Mouse (Mus musculus) cerebellum, adult 11 months (tissue): ENCODE measurements around the gene Gm20388.

Source experiments
- DNase-seq: peaks from one replicate; pipeline ENCODE4 v3.0.0; 2022

Gene Gm20388

DNA sequence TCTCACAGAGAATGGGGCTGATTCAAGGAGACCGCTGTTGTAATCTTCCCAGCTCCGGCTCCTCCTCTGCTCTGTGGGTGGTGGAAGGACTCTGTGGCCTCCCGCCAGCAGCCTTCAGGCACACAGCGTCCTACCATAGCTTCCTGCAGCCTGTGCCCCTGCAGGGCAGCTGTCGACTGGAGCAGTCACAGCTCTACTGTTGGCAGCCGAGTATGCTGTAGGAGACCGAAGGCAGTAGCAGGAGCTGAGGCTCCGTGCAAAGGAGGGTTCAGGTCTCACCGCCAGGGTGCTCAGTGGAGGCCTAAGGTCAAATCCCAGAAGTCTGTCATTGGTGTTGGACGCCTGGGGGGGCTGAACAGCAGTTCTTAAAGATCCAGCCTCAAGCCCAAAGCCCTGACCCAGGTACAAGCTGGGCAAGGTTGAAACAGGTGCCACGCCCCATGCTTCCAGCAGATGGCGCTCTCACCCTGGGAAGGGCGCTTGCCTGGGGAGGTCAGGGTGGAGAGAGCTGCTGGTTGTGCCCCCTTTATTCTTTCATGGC, 390.0 kb downstream of the Gm20388 start:
- DNase-seq, result peak; percentile 80

DNA sequence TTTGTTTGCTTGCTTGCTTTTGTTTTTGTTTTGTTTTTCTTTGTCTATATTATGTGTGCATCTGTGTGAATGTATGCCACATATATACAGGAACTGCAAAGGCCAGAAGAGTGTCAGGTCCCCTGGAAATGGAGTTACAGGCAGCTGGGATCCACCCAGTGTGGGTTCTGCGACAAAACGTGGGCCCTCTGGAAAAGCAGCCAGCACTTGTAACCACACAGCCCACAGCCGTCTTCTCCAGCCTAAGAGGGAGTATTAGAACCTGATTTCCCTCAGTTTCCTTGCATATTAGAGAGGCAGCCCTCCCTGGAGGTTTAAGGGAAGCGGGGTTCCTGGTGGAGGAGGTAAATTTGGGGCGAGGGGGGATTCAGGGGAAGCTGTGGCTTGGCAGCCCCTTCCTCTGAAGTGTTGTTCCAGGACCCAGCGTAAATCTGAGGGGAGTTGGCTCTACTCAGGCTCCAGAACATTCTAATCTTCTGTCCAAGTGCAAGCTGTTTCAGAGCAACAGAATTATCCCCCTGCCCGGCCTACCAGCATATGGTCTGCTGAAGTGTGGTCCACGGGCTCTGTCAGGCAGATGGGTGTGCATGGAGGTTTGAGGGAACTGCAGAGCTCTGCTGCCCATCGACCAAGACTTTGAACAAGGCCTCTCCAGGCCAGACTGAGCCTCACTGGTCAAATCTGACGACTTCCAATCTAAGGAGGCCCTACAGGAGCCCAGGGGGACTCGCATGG, 392.5 kb downstream of the Gm20388 start:
- DNase-seq, result no peak

DNA sequence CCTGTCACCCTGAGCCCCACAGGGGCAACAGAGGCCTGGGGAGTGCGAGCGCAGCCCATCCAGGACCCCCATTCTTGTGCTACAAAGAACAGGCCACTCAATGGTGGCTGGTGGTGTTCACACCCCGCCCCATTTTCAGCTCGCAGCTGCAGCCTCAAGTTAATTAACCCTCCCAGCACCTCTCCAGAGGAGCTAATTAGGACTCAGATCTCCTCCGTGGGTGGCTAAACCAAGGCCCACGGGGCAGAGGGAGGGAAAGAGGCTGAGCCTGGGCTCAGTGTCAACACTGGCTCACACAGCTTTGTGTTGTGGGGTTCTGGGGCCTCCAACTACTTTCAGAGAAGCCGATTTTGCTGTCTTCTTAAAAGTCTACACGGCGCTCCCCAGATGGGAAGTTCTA, 393.5 kb downstream of the Gm20388 start:
- DNase-seq, result no peak

DNA sequence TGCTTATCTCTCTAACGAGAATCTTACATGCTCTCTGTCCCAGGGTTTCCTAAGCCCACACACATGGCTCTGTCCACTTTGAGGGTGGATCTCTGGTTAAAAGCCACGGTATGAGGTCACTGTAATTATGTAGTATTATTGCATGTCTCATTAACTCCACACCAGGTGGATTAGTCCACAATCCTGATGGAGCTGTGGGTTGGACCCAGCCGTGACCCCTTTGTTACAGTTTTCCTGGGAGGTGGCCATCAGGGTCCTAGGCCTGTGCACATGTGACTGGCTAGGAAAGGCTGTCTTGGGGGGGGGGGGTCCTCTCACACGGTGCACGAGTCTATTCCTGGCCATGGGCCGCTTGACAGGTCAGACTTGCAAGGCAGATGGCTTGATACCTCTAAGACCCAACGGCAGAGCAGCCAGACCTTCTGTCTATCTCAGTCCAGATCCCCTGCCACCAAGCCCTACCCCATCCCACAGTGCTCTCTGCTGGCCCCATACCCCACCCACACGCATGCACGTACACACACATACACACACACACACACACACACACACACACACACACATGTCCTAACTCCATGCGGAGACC, 395.3 kb downstream of the Gm20388 start:
- no peak for DNase-seq

DNA sequence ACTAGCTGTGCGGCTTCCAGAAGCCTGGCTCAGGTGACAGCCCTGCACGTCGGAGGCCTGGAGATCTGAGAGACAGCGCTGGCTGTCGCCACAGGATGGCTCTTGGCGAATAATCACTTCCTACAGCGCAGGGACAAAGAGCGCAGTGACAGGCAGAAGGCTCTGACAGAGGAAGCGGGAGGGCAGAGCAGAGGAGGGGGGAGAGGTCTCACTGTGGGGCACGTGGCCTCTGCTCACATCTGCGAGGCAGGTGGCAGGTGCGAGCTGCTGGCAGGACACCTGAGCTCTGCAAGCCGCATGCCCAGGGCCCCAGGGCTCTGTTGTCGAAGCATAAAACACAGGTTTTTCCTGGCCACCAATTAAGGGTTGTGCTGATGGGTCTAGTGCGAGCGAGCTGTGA, 396.5 kb downstream of the Gm20388 start:
- DNase-seq, result no peak

DNA sequence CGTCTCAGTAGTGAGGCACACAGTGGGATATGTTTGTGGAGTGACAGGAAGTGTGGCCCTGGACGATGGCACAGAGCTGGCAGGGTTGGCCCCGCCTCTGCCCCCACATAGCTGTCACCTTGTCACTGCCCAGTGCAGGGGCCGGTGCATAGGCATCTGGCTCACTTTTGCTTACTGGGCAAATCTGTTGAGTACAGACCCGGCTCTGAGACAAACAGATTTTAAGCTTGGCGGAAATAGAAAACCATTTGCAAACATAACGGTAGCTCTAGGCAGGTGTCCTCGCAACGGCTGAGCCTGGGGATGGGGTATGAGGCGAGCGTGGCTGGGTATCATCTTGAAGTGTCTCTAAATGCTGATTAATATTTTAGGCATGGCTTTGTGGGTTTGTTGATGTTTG, 396.9 kb downstream of the Gm20388 start:
- DNase-seq, result no peak

DNA sequence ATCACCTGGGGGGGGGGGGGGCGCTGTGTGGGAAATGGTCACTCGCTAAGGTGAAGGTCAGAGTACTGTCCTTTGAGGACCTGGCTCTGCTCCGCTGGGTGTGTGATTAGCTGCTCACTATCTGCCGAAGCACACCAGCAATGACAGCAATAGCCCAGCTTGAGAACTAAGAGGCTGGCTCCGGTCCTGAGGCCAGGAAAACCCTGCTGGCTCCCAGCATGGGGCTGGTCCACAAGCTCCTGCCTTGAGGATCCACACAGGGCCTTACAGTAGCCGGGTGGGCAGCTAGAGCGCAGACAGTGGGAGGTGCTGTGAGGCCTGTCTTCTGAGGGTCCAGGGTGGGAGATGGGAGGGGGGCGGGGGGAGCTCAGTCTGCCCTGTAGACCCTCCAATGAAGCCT, 397.5 kb downstream of the Gm20388 start:
- DNase-seq, result no peak

DNA sequence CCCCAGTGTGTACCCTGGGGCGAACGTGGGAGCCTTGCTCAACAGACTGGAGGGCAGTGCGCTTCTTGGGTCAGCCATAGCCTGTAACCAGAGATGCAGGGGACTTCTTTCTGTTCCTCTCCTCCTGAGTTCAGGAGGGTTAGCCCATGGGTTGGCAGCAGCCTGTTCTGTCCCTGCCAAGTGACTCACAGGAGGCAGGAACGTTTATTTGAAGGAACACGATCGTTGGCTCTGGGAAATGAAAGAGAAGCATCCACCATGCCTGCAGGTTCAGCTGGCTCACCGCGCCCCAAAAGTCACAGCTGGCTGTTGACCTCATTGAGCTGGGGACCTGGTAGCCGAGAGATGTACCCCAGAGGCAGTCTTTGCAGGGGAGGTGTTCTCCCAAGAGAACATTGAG, 397.9 kb downstream of the Gm20388 start:
- no peak for DNase-seq

DNA sequence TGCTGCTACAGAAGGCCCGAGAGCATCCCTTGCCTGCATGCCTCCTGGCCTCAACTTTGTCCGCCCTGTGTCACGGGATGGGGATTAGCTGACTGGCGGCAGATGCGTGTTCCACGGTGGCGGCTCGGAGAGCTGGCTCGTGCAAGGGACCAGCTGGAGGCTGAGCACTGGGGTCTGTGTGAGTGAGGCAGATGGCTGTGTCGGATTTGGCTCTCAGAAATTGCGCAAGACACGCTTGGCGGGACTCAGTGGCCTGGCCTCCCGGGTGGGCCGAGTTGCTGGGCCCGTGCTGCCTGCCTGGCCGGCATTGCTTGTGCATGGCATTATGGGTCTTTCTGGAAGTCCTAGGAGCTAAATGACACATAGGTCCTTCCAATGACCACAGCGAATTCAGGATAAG, 398.7 kb downstream of the Gm20388 start:
- peak; percentile 65 for DNase-seq

DNA sequence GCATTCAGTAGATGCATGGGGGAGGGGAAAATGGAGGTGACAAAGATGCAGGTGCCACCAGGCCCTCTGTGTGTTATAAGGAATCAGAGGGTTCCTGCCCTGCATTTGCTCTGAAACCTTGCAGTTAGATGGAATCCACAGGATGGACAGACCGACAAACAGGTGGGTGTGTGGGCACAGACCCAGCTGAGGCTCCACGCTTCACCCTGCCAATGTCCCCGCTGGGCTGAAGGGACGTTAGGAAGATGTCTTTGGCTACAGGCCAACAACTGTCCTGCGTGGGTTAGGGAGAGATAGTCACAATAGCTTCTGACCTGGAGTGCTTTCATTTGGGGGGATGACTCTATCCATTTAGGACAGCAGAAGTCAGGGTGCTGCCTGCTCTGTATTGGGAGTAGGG, 399.4 kb downstream of the Gm20388 start:
- no peak for DNase-seq

DNA sequence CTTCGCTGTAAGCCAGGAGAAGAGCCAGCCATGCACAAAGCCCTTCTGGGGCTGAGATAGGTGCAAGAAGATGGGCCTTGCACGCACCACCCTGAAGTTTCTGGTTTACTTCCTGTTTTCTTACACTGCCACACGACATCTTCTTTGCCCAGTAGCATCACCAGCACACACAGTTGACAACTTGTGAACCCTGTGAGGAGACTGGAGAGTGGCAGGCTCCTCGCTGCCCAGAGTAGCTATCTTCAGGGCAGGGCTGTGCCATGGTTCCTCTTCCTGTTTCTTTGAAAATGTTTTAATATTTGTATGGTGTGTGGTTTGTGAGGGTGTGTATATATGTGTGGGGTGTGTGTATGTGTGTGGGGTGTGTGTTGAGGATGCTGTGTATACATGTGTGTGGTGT, 401.8 kb downstream of the Gm20388 start:
- no peak for DNase-seq

DNA sequence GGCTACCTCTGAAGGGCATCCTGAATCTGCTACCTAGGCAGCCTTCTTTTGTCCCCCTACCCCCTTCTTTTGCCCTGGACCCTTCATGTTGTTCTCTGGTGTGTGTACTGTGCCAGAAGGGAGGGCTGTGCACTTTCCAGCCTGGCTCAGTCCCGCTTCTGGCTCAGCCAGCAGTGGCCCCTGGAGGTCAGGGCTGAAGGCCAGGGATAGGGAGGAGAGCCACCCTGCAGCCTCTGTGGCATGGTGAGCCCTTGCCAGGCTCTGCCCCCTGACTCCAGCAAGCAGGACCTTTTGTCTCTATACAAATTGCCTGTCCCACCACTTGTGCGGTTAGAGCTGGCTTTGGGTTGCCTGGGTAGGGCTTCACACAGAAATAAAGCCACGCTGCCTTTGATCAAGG, 403.0 kb downstream of the Gm20388 start:
- DNase-seq, result no peak

DNA sequence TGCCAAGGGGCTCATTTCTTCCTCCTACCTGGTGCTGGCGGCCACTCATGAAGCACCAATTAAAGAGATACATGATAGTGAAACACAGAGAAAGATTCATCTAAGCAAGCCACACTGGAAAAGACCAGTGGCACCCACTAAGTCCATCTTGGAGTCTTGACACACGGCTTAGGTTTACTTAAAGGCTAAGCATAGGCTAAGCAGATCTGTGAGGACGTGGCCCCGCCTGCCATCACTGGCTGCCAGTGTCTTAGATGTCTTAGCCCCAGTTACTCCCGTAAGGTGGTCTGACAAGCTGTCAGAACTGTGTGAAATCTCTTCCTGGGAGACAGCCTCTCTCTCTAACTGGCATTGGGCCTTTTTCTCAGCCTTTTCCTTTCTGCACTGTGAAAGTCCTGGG, 404.3 kb downstream of the Gm20388 start:
- DNase-seq, result no peak

DNA sequence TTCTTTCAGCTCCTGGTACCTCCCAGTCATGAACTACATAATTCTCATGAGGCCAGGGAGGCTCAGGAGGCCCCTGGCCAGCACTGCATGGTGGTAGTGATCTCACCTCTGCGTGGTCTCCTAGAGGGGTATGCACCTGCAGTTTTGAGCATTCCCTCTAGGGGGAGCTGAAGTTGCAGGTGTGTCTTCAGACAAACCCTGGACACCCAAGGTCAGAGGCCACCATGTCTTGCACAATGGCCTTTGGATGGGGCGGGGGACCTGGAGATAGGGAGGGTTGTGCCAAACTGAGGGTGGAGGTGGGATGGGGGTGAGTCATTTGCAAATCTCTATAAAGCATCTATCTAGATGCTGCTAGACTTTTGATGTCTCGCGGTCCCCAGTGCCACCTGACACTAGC, 405.0 kb downstream of the Gm20388 start:
- DNase-seq, result no peak

DNA sequence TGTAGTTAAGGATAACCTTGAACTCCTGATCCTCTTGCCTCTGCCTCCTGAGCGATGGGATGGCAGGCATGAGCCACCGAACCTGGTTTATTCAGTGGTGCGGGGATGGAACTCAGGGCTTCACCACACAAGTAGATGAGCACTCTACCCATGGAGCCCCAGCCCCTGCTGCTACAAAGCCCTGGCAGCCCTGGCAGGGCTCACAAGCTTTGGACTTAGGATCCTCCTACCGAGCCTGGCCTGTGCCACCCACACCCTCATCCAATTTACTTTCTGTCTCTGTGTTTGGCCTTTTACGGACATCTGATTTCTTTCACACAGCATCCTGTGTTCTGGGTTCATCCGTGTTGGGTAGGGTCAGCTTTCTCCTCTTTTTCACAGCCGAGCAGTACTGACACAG, 406.1 kb downstream of the Gm20388 start:
- DNase-seq, result no peak

DNA sequence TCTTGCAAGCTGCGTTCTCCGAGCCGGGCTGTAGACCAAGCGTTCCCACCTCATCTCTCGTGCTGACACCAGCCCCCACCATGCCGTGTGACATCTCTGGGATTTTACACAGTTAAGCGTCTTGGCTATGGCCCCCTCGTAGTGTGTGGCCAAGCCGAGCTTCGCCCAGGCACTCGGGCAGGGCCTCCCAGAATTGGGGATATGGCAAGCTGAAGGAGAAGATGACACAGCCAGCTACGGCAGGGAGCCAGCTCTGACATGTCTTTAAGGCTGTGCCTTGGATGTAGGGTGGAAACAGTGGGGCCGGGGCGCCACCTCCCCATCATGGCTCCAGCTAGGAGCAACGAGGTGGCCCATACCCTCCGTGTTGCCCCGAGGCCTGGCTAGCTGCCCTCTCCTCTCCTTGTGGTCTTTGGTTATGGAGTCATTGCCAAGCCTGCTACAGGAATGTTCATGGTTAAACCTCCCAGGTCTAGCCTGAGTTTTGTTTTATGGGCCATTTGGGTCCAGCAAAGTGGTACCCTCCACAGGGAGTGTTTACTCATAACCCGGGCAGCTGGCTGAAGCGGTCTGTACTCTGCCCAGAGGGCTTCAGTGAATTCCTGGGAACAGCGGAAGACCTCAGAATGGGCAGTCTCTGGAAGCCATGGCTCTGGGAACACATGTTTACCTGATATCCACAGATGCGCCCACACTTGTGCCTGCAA, 406.6 kb downstream of the Gm20388 start:
- DNase-seq, result no peak

DNA sequence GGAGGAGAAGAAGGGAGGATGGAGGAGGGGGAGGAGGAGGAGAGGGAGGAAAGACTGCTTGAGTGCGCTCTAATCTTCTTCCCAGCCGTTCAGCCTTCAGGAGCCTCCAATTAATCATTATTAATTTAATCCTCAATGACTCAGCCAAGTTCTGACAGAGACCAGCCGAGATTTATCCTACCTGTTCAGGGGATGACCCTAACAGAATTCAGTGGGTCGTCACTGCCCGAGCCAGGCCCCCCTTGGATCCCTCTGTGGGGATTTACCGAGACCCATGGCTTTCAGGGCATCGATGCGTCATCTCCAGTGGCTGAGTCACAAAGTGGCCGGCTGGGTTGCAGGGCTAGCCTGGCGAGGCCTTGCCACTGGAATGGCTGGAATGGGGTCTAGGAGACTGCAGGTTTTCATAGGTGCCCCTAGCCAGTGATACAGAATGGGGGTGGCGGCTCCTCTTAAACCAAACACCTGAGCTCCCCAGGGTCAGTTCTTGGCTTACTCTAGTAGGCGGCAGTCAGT, 407.9 kb downstream of the Gm20388 start:
- DNase-seq, result no peak

DNA sequence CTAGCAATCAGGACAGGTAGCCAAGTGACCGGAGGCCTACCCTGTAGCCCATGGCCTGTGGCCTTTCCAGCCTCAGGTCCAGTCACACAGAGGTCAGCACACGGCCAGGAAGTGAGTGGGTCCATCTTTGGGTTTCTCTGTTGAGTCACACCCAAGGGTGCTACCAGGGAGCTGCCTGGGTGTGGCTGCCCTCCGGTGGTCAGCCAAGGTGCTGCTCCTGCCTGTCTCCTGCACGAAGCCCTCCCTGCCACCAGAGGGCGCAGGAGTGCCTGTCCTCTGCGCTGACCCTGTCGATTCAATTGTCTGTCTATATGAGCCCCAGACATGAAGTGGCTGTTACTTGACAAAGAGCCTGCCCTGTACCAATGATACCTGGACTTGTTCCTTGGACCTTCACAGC, 408.8 kb downstream of the Gm20388 start:
- DNase-seq, result peak; percentile 75

DNA sequence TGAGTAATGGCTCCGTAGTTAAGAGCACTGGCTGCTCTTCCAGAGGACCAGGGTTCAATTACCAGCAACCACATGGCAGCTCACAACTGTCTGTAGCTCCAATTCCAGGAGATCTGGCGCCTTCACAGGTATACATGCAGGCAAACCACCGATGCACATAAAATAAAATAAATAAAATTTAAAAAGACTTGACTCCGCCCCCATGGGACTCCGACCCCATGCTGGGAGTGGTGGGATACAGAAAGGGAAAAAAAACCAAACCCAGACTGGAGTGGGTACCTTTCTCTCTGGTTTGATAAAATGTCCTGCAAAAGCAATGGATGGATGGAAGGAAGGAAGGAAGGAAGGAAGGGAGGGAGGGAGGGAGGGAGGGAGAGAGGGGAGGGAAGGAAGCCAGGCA, 409.5 kb downstream of the Gm20388 start:
- no peak for DNase-seq

DNA sequence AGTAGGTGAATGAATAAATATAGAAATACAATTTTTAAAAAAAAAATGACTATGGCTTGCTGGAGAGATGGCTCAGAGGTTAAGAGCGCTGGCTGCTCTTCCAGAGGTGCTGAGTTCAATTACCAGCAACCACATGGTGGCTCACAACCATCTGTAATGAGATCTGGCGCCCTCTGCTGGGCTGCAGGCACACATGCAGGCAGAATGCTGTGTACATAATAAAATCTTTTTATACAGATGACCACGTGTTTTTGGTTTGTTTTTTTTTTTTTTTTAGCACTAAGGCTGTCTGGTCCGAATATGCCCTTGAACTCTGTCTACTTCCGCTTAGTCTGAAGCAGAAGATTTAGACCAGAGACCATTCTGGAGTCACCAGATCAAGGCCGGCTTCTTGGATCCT, 411.1 kb downstream of the Gm20388 start:
- no peak for DNase-seq

DNA sequence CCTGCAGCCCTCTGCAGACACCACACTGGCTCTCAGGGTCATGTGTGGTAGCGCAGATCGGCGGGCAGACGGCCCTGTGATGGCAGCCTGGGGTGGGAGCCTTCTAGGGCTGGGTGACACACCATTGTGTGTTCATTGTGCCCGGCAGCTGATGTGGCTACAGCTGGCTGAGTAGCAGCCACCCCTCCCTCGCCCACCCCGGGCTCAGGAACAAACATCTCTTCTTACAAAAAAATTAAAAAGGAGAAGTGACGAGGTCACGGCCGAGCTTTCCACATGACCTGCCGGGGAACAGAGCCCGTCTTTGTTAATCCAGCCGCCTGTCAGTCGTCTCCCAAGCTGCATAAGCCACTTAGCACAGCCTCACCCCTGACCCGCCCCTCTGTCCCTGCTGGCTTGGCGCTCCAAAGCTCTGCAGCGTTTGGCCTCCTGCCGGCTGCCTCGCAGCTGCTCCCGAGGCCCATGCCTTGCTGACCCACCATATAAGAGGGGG, 412.4 kb downstream of the Gm20388 start:
- no peak for DNase-seq

DNA sequence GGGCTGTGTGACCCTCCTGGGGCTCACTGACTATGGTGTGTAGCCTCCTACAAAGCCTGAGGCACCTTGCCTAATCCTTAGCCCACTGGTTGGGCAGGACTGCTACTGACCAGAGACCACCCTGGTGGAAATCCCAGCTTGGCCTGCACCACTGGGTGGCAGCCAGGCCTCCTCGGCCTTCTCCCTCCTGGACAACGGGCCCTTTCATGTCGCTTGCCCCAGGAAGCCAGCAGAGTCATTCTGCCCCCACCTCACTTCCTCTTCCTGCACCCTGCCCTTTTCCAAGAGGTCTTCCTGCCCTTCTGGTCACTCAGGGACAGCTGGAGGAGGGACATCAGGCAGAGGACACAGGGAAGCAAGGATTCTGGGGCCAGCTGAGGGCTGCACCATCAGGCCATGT, 413.9 kb downstream of the Gm20388 start:
- no peak for DNase-seq

DNA sequence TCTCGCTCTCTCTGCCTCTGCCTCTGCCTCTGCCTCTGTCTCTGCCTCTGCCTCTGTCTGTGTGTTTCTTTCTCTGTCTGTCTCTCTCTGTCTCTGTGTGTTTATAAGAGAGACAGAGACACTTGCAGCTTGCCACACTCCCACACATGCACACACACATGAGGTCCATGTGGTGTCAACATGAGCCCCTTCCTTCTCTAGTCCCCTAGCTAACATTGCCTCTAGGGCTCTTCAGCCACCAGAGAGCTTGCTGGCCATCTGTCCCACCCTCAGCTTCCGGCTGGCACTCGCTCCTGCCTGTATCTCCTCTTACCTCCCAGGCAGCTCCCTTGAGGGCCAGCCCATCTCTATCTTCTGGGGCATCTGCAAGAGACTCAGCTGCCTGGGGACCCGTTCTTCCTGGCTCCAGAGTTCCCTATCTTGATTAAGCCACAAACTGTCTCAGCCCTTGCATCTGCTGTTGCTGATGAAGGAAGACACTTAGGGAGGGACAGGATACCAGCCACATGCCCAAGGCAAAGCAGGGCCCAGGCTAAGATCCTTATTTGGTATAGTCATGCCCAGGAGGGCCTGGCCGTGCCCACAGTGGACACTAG, 414.6 kb downstream of the Gm20388 start:
- DNase-seq, result no peak
